Mouse (Mus musculus): Measurements from ENCODE around the gene Rc3h1.

DNA sequence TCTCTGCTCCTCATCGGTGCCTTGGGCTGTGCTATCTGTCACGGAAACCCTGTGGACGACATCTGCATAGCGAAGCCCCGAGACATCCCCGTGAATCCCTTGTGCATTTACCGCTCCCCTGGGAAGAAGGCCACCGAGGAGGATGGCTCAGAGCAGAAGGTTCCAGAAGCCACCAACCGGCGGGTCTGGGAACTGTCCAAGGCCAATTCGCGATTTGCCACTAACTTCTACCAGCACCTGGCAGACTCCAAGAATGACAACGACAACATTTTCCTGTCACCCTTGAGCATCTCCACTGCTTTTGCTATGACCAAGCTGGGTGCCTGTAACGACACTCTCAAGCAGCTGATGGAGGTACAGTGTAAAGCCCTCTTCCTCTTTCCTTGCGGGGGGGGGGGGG lies 83.2 kb downstream of the Rc3h1 start:
- TF ChIP-seq CTCF (IDR thresholded peaks at IDR 0.05; ENCODE audit: low read depth): no peak
- no peak for TF ChIP-seq EP300 (IDR thresholded peaks at IDR 0.05; ENCODE audit: low read depth)
